Mouse (Mus musculus) thymus, postnatal 14 days (tissue): ENCODE results near the gene Pecam1.
"Not testable (repeated sequence)": the region's sequence is repeated elsewhere in the genome, so short reads cannot be mapped to it uniquely, and the experiment has no call there.

Experiments used
- DNase-seq: peaks from one replicate; pipeline ENCODE4 v3.0.0; 2021

Pecam1 gene

DNA sequence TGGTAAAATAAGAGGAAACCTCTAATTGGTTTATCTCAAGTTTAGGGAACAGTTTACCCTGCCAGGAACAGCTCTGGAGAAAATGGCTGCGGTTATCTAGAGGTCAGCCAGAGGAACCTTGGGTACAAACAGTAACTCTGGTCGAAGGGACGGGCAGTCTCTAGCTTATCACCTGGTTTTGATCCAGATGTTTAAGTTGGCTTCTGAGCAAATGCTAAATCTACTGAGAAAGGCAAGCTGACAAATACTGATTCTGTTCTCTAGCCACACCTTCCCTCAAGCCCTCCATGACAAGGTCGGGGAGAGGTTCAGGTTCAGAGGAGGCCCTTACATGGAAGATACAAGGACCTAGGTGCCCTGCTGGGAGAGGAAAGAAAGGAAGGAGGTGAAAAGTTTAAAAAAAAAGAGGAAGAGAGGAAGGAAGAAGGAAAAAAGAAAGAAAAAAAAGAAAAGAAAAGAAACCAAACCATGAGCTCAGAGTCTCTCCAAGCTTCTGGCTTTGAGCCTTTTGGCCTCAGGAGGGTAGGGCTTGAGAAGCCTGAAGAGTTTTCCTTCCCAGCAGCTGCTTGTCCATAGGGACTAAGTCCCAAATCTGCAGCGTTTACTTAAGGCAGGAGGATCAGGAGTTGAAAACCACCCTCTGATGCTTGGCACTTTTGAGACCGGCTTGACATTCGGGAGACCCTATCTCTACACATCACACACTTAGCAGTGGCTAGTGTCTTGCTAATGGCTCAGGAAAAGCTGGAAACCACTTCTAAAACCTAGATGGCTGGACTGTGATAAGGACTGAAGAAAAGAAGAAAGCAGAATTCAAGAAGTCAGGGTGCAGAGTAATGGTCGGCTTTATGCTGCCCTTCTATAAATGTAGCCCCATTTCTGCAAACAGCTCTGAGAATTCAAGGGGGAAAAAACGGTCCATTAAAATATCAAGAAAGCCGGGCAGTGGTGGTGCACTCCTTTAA is 21.7 kb downstream of the Pecam1 start:
- DNase-seq, result no peak

DNA sequence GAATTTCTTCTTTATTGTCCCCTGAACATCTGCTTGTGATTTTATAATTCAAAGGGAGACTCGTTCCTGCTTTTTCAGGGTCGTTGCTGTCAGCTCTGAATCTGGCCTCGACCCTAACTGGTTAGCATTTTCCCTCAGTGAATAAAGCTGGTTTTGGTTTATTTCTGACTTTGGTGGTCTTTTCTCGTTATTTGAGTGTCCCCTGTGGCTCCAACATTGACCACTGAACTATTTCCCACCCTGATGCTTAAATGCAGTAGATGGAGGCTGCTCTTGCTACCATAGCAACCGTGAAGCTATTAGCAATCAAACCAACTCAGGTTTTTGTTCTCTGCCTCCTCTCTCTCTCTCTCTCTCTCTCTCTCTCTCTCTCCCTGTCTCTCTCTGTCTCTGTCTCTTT is 22.5 kb downstream of the Pecam1 start:
- DNase-seq, result no peak

DNA sequence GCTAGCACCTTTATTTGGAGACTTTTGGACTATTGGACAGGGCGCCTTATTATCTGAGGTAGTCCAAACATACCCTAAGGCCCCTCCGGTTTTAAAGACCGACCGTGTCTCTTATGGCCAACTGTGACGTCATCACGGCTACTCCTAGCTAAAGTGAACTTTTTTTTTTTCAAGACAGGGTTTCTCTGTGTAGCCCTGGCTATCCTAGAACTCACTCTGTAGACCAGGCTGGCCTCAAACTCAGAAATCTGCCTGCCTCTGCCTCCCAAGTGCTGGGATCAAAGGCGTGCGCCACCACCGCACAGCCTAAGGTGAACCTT is 25.6 kb downstream of the Pecam1 start:
- not testable (repeated sequence) for DNase-seq

DNA sequence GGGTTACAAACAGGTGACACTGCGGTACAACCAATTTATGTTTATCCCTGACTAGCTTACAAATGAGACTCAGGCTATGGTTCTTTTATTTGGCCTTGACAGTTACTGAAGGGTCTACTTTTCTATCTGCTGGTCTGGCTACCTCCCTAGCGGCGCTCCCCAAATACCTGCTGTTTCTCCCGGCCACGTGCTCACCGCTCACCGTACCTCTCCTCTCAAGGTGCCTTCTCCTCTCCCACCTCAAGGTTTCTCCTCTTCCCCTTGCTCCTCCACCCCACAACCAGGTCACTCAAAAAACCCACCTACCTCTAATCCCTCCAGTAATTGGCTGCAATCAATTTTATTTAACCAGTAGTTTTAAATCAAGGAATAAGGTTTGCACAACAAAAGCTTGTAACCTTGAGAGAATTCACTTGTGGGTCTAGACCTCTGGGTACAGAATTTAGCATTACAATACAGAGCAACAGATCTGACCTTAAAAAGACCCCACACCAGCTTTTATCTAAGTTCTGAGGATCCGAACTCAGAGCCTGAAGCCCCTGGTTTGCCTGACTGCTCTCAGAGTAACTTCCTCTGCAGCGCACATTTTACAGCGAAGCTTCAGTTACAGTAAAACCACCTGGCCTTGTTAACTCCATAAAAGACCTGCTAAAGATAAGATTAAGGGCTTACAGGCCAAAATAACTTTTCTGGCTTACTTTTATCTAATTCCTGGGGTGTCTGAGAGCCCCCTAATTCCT is 26.1 kb downstream of the Pecam1 start:
- DNase-seq, result no peak

DNA sequence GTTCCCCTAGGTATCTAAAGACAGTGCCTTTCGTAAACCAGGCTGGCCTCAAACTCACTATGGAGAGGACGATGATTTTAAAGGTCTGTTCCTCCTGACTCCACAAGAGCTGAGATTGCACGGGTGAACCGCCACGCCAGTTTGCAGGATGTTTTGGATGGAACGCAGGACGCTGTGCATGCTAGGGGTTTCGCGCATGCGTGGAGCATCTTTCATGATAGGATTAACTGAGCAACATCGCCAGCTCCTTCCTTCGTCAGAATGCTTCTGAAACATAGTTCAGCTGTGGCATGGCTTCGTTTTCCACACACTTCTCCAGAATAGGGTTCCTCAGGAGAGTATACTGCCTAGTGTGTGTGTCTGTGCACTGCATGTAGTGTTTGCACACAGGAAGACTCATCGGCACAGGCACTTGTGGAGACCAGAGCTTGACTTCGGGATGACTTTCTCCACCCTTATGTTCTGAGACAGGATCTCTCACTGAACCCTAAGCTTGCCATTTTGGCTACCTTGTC is 26.8 kb downstream of the Pecam1 start:
- peak; percentile 23 for DNase-seq

DNA sequence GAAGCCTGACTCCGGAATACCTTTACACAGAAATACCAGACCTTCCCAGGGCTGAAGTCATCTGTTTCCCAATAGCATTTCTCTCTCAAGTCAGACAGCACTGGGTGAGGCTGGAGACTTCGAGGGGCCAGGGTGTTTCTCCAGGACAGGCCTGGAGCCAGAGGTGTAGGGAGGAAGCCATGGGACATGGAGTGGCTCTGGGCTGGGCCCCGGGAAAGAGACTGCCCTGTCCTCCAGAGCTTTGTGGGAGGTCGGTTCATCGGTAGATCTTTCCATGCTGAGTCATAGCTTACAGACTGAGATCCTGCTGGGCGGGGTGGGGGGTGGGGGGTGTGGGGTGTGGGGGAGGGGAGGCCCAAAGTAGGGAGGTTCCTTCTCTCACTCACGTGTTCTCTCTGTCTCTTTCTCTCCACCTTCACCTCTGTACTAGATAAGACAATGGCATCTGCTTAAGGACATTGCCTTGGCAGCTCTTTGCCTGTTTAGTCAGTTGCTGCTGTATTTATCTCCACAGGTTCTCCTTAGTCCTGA is 27.5 kb downstream of the Pecam1 start:
- no peak for DNase-seq

DNA sequence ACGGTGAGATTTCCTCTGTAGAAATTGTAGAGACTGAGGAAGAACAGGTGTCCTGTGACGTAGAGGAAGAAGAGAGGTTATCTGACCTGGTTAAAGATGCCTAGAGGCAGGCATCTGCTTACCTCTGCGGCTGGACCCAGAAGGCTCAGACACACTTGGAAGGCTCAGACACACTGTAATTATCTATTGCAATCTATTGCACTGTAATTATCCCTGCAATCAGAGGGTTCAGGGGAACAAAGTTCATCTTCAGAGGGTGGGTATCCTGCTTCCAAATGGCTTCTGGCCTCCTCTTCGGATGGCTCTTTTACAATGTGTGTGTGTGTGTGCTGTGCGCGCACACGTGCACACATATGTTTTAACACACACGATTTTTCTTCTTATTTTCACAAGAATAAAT is 30.0 kb downstream of the Pecam1 start:
- DNase-seq, result no peak

DNA sequence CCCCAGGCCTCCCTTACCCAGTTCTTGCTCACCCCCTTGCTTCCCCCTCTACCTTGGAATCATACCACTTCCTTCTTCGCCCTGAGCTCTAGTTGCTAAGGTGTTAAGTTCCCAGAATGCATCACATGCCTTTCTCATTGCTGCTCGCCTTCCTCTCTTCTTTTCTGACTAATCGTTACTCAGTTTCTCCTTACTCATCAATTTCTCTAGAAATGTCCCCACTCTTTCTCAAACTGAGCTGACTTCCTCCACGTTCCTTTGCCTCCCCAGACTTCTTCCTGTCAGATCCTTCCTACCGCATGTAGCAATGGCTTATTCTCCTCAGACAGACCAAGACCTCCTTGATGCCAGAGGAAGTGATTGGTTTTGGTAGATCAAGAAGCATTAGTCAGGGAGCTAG is 33.9 kb downstream of the Pecam1 start:
- no peak for DNase-seq

DNA sequence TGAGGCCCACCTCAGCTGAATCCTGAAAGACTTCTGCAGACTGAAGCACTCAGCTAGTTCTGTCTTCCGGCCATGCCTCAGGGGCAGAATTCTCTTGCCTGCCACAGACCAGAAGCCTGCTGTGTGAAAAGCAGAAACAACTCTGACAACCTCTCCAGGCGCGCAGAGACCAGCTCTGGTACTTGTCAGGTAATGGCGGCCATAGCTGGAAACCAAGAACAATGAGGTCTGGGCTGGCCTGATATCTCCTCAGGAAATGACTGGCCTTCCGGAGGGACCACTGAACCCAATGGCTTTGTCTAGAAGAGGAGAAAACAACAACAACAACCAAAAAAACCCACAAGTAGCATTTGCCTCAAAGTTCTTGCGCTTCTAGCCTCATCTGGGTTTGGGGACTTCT is 35.4 kb downstream of the Pecam1 start:
- no peak for DNase-seq

DNA sequence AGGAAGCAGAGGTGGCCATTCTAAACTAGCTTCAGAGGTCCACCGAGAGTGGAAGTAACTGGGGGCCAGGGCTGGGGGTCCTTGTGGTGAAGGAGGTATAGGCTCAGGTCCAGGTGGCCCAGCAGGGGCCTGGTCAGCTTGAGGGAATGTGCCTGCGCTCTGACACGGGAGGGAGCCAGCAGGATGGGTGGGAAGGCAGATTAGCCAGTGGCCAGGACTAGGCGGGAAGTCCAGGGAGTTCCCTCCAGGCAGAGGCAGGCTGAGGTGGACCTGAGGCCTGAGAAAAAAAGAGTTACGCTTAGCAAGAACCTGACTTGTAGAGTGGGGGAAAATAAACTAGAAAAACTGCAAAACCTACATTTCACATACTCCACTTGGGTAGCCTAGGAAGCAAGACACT is 39.6 kb downstream of the Pecam1 start:
- no peak for DNase-seq

DNA sequence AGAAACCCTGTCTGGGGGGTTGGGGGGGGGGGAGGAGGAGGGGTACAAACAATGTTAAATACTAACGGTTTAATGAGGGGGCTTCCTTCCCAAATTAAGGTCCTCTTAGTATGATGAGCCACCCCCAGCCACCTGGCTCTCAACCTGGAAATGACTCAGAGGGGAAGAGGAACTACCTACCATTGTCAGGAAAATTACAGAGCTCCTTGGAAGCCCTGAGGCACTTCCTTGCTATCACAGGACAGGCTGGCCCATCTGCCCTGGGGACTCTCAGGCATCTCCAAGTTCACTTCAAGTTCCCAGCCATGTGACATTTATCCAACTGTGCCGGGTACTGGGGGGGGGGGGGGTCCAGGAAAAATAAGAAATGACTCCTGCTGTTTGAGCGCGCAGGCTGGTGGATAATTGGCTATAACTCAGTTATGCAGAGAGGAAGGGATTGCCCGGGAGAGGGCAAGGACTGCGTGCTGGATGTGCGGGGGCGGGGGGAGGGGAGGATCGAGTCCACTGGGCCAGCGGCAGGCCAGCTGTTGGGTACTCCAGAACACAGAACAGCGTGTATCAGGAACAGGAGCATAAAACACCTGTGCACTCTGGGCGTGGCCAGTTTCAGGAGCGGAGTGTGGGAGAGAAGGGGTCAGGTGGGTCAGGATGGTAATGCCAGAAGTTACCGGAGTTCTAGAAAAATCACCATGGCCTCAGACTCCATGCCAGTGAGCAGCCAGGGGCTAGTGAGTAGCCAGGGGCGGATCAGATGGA is 41.0 kb downstream of the Pecam1 start:
- DNase-seq, result no peak

DNA sequence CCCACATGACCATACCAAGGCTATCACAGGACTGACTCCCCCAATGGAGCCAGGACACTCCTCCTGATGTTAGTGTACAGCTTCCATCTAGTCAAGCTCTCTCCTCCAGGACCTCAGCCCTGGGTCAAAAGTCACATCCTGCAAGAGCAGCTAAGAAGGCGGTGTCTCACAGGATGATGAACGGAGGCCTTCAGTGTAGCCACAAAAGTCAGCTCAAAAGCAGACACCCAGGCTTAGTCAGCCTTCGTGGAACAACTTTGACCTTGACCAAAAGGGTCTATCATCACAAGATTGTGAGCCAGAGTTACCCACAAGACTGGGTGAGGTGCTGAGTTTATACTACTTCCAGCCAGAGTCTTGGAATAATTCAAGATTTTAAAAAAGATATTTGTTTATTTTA is 42.6 kb downstream of the Pecam1 start:
- no peak for DNase-seq

DNA sequence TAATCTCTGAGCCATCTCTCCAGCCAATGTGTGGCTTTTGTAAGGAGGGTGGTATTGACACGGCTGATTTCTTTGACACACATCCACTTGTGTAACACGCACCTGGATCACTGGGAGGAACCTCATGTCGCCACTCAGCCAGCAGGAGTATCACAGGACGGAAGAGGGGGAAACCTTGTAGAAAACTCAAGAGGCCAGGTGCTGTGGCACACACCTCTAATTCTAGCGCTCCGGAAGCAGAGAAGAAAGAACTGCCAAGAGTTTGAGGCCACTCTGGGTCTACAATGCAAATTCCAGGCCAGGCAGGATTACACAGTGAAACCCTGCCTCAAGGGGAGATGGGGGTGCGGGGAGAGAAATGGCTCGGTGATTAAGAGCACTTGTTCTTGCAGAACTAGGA is 43.3 kb downstream of the Pecam1 start:
- DNase-seq, result no peak

DNA sequence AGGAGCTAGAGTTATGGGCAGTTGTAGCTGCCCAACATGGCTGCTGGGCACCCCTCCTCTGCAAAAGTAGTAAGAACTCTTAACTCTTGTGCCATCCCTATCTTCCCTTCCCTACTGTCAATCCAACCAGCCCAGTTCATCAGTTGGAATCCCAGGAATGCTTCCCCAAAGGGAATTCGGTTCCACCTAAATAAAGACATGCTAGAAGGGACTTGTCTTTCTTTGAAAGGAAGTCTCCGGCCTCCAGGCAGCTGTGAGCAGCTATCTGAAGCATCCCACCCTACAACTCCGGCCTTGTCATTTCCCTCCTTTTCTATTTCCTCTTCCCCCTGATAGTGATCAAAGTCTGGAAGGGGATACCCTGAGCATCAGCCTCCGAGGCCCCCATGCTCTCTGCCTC is 44.2 kb downstream of the Pecam1 start:
- no peak for DNase-seq

DNA sequence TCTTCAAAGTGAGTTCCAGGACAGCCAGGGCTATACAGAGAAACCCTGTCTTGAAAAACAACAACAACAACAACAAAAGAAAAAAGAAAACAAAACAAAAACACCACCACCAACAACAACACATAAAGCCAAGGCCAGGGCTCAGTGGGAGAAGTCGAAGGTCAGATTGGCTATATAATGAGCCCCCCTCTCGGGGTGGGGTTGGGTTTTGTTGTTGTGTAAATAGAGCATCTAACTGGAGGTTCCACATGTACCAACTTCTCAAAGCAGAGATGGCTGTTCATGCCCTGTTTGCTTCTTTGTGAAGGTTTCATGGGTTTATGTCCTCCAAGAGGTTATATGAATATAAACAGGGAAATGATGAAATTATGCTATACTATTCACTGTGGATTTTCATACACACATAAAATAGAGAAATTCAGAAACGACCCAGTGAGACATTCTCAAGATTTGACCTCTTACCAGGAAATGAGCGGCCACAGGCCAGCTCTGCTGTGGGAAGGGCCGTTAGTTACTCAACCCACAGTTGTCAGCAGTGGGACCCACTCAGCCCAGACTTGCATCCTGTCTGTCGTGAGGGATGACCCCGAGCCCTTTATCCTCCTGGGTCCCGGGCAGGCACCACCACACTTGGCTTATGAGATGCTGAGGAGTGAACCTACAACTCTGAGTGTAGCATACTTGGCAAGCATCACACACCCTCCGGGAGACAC is 45.9 kb downstream of the Pecam1 start:
- DNase-seq, result no peak

DNA sequence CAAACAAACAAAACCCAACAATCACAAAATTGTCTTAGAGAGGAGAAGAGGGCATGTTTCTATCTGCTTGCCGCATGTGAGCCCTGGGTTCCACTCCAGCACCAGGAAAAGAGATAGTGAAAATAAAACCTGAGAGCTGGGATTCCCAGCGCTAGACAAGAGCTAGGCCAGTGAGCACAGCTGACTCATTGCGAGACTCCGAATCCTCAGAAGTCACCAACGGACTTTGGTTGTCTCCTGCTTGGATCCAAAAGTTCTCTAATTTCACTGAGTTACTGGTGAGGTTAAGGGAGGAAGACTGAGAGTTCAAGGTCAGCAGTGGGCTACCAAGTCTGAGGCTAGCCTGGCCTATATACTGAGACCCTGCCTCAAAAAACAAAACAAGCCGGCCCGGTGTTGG is 46.5 kb downstream of the Pecam1 start:
- DNase-seq, result no peak

DNA sequence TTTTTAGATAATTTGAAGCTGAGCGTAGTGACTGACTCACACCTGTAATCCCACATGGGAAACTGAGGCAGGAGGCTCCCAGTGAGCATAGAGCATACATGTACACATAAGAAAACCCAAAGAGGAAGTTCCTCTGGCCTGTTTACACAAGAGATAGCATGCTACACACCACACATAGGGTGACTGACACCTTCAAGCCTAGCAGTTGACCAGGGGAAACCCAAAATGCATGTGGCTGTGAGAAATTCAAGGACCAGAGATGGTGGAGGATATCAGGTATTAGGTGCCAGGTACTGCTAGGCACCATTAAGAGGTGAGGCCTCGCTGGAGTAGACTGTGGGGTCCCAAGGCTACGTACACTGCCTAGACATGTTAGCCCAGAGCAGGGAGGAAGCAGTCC is 47.8 kb downstream of the Pecam1 start:
- DNase-seq, result no peak

DNA sequence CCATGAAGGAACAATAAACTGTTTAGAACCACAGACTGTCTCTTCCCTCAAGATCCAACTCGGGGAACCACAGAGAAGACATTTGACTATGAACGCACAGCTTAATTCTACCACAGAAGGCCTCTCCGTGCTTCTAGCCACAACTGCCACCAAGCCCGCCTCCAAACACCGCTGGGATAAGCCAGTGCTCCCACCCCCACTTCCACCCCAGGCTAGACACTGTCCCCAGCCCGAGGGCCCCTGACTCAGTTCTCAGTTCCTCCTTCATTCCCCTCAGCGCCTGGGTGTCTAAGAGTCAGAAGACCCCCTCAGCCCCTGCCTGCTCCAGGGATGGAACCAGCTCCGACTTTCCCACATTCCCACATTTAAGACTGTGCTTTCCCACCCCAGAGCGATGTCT is 48.8 kb downstream of the Pecam1 start:
- no peak for DNase-seq

DNA sequence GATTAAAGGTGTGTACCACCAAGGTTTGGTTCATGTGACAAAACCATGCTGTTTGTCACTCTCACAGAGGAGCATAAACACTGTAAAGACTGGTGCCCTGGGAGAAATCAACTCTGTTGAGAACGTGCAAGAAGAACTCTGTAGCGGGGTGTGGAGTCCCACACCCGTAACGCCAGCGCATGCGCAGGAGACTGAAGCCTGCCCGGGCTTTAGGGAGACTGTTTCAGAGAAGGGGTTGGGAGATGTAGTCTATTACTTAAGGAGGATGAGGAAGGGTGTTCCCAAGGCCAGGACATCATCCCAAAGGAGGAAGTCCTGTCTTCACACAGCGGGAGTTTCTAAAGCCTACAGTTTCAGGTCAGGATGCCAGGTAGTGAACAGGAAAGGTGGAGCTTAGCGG is 51.3 kb downstream of the Pecam1 start:
- no peak for DNase-seq

DNA sequence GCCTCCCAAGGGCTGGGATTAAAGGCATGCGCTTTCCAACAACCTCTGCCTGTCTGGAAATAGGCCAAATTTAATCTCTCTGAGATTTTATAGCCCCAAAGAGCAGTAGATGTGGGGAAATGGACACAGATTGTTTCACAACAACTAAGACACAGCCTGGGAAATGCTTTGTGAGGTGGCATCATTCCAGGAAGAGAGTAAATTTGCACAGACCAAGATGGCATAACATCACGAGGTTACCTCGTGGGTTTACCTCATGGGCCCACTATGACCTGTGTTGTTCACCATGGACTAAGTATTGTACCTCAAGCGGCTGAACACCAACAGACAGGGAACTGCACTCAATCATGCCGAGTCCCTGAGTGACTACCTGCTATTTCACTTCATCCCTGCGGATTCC is 52.1 kb downstream of the Pecam1 start:
- DNase-seq, result no peak

DNA sequence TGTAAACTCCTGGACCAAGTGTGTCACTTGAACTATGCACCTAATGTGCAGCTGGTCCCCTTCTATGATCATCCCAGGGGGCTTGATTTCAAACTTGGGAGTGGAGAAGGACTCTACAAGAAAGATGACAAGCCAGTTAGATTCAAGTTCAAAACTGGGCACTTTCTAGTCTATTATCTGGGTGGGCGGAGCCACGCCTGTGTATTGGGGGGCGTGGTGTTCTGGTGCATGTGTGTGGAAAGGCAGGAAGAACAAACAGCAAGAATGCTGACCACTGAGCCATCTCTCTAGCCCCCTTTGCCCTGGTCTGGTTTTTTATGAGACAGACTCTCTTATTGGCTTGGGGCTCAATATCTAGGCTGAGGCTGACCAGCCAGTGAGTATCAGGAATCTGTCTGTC is 54.5 kb downstream of the Pecam1 start:
- no peak for DNase-seq

DNA sequence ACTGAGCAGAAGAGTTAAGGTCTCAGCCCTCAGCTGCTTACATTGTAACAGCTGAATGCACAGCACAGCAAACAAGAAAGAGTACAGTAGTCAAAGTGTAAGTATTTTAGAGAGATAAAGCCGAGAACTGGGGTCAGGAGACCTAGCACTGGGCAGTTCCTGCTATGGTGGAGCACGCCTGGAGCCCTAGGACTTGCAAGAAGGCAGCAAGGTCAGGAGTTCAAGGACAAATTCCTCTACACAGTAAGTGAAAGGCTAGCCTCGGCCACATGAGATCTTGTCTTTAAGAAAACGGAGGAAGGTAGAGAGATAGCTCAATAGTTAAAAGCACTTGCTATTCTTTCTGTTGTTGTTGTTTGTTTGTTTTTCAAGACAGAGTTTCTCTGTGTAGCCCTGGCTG is 57.5 kb downstream of the Pecam1 start:
- no peak for DNase-seq

DNA sequence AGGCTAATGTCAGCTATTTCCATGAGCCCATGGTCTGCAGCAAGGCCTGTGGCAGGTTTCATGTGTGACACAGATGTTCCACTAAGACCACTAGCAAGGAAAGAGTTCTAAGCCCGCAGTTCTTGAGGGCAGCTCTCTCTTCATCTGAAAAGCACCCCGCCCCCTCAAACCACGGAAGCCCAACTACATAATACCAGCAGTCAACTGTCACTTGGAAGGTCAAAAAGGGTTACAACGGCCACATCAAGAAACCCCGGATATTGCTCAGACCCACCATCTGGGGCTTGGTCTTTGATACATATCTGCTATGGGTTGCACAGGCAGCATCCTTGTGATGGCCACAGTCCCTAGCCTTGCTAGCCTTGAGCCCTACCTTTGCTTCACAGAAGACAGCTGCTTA is 62.1 kb downstream of the Pecam1 start:
- DNase-seq, result peak; percentile 50
